Mouse (Mus musculus) CD4-positive helper T cell, adult 2 months (primary cell): Measurements from ENCODE around the gene Fam83f.
A peak's percentile ranks its signal among the peaks of the same experiment; 100 is the strongest.

Experiments used
- DNase-seq: peaks from one replicate; pipeline ENCODE4 v3.0.0-alpha.2; 2012; ENCODE audit warnings: low read depth, missing footprints, low spot score

Fam83f gene

GRCm38 (mm10) chr15:80739972-80740371 is 68.3 kb downstream of the Fam83f start:
- DNase-seq, result peak; percentile 15

GRCm38 (mm10) chr15:80741836-80742235 is 70.2 kb downstream of the Fam83f start:
- DNase-seq, result peak; percentile 61

DNA sequence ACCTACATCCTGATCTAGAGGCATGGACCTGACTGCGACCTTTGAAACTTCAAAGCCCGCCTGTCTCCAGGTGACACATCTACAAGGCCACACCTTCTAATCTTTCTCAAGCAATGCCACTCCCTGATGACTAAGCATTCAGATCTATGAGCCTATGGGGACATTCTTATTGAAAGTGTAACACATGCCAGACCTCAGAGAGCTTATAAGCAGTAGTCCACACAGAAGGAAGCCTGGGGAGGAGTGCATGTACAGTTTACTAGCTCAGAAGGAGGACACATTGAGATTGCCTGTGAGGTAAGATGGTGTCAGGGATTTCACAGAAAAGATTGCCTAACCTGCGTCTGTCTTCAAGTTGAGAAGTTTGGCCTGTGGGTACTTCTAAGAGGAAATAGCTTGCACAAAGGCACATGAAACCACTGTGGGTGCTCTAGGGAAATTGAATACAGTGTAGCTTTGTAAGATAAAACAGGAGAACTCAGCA is 71.4 kb downstream of the Fam83f start:
- peak; percentile 73 for DNase-seq

DNA sequence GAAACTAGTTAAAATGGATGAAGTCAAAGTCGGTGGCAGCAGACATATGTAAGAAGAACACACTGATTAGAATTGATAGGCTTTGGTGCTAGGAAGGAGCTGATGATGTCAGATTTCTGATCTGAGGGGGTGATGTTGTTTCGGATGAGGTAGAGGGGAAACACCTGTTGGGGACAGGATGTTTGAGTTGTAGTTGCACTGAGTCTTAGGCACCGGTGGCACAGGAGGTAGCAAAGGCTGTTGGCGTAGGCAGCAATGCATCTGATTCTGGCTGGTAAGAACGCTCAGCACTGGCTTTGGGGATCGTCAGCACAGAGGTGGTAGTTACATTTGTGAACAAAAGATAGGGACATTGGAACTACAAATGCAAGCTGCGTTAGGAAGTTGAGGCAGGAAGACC is 72.0 kb downstream of the Fam83f start:
- DNase-seq, result peak; percentile 88

DNA sequence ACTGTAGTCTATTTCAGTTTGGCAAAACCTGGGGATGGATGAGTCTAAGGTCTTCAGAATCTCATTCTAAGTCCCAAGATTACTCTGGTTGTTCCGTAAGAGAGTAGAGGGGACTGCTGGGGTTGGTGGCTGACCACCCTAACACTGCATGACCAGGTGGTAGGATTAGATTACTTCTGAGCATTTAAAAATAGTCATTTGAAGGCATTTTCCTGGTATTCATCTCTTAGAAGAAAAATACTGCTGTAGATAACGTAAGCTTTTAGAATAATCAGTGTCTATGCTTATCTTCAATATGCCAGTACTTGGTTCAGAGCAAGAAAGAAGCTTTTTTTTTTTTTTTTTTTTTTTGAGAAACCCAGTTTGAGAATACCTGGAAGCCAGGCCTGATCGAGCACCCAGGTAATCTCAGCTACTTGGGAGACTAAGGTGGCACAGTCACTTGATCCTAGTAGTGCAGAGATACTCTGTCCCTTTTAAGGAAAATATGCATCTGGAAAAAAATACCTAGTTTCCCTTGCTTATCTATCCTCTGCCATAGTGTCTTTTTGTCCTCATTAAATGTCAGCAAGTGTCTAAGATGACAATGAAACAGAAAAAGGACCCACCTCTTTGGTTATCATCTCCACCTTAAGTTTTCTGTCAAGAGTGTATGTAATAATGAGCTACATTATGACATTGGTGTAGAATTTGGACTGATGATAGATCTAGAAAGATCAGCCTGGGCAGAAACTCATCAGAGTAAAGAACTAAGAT is 73.2 kb downstream of the Fam83f start:
- no peak for DNase-seq

DNA sequence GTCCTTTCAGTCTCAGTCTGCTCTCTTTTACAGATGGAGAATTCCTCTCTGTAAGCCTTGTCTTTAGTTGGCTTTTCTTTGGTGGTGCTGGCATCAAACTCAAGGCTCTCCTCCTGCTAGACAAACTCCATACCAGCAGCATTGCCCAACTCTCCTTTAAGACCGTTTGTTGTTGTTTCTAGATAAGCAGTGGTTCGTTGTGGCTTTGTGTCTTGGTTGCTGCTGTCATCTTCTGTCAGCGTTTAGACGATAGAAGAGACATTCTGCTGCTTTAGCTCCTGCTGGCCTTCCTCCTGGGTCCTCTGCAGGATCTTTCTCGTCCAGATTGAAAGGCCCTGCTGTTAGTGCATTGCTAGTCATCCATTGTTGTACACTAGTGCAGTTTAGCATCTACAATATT is 77.3 kb downstream of the Fam83f start:
- DNase-seq, result no peak
